Mouse (Mus musculus): ENCODE measurements around the gene Sept11. TPM values are rescaled to one million over a fixed set of nuclear protein-coding genes. Genes with fewer than 3 reads are reported as not detected.

Sept11 gene
- 10 to 100 TPM; 67.7 to 77.8 TPM for total RNA-seq (2021)
- long read RNA-seq, experiment 1, full-length matches to known transcripts, result 13 of 39 reads
- long read RNA-seq, experiment 1, partial matches to known transcripts, result 6 of 39 reads
- long read RNA-seq, experiment 1, other reads (novel, unspliced or antisense), result 20 of 39 reads
- long read RNA-seq, experiment 2, full-length matches to known transcripts, result 23 of 33 reads
- long read RNA-seq, experiment 2, partial matches to known transcripts, result 0 of 33 reads
- long read RNA-seq, experiment 2, other reads (novel, unspliced or antisense), result 10 of 33 reads

DNA sequence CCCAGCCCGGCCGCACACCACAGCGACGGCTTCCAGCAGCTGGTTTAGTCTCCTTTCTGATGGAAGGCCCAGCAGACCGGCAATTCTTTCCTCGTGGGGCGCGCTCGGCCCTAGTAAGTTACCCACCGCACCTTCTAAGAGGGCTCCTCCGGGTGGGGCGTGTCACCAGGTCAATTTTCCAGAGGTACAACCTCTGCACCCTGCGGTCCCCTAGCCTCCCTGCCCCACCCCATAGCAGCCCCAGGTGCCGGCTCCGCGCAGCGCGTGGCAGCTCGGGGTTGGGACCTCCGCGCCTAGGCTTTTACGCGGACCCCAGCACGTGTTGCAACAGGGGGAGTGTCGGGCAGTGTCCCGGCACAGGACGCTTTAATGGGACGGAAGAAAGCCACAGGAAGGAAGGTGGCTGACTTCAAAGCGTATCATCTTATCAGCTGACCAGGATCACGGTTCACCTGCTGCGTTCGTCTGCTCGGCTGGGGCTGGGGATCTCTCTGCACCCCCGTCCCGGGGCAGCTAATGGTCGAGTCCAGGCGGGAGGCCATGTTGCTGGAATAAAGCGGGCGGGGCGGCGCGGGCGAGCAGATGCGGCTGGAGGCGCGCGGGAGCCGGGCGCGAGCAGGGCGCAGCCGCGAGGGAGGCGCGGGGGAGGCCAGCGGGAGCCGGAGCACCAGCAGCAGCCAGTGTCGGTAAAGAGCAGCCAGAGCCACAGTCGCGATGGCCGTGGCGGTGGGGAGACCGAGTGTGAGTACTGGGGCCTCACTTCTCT lies at the start of gene Sept11:
TSS of gene Sept11 (plus strand) at position 581 of the 766 bp plus-strand sequence.
- DNase-seq, result peak; percentile 95

DNA sequence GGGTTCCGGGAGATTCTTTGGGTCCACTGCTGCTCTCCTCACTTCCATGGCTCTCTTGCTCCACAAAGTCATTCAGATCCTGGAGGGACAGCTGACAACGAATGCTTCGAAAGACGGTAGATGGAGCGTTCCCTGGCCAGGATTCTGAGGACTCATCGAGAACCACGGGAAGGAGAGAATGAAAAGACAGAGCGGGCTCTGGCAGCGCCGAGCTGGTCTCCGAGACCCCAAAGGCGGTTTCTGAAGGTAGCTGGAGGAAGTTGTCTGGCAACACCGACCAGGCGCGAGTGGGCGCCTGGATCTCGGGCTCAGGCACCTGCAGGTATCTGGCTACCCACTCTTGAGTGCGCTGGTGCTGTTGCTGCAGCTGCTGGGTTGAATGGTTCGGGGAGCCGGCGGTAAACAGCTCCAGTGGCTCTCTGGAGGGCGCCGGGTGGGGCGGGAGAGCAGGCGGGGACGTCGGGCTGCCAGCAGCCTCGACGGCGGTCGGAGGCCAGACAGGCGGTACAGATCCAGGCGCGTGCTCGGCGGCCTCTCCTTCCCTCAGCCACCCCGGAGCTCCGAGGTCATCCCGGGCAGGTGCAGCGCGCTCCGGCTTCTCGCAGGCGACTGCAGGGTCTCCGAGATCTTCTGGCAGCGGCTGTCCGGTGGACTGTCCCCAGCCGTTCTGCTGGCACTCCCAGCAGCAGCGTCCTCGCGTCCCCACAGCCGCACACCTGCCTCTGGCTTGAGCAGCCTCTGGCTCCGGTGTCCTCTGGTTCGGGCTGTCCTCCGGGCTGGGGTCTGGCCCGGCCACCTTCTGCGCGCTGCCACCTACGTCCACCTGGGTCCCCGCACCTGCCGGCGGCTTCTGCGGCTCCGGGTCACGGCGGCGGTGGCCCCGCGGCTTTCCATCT lies 49.3 kb upstream of the Sept11 start:
- no peak for DNase-seq

DNA sequence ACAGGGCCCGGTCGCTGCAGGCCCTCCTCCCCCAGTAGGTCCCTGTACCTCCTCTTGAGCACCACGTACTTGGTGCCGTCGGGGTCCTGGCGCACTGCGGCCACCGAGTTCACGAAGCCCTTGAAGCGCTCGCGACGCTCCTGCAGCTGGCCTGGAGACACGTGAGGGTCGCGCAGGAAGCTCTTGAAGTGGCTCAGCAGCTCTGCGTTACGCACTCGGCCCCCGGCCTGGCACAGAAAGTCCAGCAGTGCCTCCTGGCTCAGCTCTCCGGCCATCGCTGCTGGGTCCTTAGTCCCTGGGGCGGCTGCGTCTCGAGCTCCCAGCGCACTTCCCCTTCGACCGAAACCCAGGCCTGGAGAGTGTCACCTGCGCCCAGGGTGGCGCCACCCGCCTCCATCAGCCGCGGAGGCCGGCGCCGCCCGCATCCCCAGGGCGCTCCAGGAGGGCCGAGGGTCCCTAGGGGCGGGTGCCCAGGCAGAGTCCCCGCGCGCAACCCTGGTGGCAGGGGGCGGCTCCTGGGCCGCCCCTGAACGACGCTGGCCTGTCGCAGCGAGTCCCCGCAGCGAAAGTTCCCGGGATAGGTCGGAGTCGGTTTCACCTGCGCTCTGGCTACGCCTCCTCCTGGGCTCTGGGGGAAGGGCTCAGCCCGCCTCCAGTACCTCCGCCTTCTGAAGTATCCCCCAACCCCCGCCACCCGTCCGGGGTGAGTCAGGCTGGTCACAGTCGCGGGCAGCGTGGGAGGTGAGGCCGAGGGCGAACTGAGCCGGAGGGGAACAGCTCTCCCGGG lies 48.5 kb upstream of the Sept11 start, which contains the start of gene Sowahb:
TSS of gene Sowahb (minus strand) at position 439 of the 787 bp plus-strand sequence.
- DNase-seq, result peak; percentile 58

DNA sequence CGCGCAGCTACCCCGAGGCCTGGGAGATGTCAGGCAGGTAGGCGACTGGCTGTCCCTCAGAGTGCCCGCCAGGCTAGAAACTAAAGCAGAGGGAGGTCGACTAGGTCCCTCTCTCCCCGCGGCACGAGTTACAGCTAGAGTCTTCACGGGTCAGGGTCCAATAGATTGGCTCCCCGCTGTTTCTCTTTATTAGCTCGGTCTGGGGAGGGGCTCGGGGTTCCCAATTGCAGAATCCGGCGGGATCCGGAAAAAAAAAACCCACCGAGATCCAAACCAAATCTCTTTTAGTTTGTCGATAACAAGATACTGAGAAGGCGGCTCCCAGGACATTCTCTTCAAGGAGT lies 47.9 kb upstream of the Sept11 start:
- no peak for DNase-seq

DNA sequence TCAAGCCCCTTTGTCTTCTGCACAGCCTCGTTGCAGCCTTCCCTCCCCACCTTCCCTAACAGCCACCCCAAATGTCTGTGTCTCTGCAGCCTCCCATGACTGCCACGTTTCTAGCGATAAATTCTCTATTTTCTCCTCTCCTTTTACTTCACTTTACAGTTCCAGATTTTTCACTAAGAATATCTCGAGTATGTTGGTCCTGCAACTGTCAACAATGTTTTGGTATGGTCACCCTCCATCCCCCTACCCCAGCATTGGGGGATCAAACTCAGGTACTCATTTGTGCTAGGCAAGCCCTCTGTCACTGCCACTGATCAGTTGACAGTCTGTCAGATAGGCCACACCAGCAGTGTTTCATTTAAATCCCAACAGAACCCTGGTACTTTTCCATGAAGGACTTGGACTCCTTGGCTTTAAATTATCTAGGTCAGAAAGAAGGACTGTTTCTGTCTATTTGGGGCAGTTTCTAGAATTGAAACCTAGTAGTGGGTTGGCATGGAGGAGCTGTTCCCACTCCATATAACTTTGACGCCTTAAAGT lies 46.9 kb upstream of the Sept11 start:
- no peak for DNase-seq

DNA sequence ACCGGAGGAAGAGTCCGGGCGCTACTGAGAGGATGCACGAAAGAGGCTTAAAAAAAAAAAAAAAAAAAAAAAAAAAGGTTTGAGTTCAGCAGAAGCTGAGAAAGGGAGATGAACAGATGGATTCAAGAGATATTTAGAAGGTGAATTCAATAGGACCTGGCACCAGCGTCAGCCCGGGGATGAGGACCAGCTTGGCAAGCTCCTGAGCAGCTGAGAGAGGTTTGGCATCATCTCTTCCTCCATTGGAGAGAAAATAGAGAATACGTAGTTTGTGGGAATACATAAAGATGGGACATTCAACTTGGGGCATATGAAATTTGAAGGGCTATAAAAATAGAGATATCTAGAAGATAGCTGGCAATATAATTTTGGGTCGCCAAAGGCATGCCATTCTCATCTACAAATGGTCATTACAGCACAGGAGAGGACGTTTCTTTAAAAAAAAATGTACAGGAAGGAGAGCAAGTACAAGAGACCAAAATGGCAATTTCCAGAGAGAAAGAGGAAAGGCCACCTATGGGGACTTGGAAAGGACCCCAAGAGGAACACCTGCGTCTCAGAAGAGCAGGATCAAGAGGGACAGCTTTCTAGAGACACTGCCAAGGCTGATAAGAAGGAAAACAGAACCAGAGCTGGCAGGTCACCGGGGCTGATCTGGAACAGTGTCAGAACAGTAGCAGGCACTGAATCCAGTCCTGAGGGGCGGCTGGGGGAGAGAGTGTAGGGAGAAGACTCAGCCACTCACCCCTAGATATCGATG lies 44.6 kb upstream of the Sept11 start:
- DNase-seq, result no peak

DNA sequence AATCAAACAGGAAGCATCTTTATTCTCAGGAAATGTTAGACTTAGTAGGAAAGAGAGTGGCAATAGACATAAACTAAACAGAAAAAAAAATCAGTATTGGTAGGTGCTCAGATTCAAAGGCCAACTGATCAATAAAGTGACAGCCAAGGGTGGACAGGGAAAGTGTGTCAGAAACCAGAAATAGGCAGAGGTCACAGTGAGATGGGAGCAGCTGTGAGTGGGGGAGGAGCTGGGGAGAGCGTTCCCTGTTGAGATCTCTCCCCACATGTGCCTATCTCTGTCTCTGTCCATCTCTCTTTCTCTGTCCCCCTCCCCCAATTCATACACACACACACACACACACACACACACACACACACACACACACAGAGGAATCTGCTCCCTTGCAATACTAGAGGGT lies 43.3 kb upstream of the Sept11 start:
- DNase-seq, result no peak

DNA sequence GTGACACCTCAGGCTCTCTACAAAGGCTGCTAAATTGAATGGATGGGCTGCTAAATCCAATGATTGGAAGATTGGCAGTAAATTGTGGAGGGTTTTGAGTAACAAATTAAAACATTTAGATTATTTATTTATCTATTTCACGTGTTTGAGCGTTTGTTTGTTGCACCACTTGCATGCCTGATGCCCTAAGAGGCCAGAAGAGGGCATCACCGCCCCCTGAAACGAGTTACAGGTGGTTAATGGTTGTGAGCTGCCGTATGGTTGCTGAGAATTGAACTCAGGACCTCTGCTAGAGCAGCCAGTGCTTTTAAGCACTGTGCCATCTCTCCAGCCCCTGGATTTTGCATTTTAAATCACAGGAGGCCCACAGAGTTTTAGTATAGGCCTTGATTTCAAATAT lies 42.2 kb upstream of the Sept11 start:
- no peak for DNase-seq

DNA sequence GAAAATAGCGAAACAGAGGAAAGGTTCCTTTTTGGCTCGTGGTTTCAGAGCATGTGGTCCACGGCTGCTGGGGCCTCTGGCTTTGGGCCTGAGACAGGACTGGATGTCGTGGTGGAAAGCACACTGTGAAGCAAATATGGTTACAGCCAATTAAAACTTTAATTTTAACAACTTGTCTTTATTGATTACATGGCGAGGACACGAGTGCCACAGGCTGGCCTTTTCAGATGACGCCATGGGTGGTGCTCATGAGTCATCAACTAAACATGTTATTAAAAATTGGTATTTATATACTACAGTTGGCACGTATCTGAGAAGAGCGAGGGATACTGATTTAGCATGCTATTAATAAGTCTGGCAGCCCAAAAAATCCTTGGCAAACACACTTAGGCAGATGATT lies 41.3 kb upstream of the Sept11 start:
- no peak for DNase-seq

DNA sequence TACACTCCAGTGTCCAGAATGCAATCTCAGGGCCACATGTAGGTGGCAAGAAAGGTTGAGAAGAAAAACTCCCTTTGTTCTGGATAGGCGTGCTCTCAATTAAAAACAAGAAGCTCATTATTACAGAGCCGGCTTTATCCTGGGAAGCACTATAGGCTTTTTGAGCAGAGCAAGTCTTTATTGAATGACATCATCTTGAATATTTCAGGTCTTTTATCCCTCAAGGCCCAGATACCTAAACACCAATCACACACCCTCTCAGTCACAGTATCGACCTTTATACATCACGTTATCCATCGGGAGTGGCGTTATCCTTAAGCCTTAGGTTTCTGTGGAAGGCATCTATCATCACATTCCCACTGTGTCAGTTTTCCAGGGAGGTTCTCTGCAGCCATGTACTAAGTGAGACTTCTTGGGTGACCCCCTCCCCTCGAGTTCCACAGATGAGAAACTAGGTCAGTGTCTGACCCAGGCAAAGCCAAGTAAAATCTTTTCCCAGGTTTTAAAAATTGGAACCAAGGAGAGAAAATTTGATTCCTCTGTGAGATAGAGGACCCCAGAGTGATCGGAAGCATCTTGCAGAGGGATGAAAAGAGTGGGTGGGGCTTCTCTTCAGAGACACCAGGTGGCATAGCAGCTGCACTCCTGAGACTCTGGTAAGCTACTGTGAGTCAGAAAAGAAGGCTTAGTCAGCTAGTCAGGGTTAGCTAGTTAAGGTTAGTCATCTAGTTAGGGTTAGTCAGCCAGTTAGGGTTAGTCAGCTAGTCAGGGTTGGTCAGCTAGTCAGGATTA lies 39.4 kb upstream of the Sept11 start:
- no peak for DNase-seq

DNA sequence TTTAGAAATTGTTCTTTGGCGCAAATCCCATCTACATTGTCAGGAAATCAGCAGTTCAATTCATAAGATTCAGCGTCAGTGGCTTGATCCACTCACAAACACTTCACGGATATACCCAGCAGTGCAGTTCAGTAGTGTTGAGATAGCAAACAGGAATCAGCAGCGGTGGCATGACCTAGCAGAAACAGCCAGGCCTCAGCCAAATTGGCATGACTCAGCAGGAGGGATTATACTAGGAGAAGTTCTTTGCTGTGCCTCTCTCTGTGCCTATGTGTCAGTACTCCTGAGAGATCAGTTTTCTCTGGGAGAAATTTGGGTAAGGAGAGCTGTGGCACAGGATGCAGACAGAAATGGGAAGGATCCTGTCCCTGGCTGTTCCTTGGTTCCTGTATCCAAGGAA lies 32.4 kb upstream of the Sept11 start:
- no peak for DNase-seq

DNA sequence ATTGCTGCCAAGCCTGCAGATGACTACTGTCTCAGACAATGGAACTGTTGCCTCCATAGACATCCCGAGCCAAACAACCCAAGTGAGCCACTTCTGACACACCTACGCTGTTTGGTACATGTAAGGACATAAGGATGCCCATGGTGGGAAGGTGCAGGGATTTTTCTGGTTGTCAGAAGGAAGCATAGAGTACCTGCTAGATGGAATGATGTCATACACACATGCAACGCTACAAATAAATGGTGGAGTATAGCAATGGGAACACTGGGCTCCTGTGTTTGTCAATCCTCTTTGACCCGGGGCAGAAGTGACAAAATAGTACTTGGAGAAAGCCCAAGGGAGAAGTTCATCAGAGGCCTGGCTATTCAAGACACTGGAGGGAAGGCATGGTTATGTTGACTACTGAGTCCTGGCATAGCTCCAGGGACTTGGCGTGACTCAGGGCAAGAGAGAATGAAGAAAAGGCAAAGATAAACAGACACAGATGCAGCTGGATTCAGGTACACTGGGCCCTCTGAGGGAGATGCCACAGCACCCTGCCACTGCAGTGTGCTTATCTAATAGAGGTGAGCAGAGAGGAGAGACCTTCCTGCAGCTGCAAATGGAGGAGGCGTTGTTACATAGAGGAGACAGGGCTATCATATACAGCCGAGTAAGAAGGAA lies 15.4 kb upstream of the Sept11 start:
- DNase-seq, result no peak

DNA sequence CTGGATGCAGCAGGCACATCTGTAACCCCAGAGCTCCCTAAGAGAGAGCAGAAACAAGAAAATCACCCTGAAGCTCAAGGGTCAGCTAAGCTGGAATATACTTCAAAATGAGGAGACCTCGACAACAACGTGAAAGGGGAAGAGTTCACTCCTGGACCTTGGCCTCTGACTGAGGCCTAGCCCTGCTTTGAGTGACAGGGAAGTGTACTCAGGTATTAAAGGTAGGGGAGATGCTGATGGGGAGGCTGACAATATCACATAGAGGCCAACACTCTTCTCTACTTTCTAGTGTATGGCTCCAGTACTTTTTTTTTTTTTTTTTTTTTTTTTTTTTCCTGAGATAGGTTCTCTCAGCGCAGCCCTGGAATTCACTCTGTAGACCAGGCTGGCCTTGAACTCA lies 13.6 kb upstream of the Sept11 start:
- no peak for DNase-seq

DNA sequence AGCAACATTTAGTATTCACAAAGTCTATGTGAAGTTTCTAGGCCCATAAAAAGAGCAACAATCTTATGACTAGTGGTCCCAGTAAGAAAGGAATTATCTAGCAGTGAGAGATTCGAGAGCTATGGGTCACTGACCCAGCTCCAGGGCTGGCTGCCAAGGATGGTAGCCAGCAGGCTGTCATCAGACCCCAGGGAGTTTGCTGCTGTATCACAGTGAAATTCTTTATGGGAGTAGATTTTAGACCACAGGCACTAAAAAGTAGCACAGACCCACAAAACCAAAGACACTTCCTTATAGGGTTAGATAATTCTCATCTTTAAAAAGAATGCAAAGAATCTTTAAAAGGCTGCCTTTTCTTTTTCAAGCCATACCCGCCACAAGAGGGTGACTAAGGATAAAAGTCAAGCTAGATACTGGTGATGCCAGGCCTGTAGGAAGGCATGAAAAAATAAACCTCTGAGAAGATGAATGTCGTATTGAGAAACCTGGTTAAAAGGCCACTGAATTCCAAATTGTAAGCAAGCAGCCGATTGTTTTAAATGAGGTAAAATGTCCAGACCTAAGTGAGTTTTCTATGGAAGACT lies 8.1 kb upstream of the Sept11 start:
- DNase-seq, result peak; percentile 52

DNA sequence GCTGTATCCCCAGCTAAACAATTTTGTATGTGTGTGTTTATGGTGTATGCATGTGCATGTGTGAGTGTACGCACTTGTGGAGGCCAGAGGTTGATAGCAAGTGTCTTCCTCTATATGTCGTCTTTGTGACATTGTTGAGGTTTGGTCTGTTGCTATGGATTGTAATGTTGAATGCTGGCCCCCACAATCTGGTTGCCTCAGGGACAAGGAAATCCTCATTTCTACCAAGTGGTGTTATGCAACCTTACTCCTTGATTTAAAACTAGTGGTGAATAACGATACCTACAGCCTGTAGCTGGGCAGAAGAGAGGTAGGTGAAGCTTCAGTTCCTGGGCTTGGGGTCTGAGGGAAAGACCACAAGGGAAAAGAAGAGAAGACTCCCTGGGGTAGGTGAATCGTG lies 7.3 kb upstream of the Sept11 start:
- DNase-seq, result no peak

DNA sequence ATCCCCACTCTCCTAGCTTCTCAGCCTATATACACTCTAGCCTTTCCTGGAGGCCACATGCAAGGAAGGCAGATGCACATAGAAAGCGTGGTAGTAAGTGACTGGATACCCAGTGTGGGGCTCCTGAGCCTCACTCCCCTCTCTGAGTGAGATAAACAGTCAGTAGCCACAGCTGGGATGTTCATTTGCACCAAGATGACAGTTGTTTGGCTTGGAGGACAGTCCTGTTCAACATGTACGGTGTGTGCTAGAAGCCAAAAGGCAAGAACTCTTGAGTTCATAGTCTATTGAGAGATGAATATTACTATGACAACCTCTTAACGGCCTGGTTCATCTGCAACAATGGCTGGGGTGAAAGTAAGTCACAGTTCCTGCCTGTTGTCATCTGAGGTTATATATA lies 2.0 kb upstream of the Sept11 start:
- no peak for DNase-seq

DNA sequence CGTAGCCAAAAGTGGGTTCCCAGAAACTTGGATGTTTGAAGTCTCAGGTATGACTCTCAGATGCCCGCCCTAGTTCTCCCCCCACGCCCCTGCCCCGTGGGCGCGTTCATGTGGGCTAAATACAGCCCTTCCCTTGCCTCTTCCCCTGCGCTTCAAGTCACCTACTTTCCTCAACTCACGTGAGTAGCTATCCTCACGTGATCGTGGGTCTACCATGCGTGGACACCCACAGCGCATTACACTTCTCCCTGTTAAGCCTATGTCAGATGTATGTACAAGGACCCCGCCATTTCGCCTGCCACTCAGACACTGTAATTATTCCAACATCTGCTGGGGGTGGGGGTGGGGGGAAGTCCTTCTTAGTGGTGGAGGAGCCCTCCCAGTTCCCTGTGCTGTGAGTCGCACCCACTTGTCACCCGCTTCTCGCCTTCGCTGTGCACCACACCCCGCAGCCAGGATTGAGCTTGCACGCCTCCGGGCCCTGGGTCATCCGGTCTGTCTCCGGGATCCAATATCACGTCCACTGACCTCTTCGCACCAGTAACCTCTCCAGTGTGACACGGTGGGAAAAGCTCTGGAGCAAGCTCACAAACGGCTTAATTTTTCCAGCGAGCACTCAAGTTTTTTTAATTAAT lies 973 bp upstream of the Sept11 start:
- DNase-seq, result peak; percentile 40

DNA sequence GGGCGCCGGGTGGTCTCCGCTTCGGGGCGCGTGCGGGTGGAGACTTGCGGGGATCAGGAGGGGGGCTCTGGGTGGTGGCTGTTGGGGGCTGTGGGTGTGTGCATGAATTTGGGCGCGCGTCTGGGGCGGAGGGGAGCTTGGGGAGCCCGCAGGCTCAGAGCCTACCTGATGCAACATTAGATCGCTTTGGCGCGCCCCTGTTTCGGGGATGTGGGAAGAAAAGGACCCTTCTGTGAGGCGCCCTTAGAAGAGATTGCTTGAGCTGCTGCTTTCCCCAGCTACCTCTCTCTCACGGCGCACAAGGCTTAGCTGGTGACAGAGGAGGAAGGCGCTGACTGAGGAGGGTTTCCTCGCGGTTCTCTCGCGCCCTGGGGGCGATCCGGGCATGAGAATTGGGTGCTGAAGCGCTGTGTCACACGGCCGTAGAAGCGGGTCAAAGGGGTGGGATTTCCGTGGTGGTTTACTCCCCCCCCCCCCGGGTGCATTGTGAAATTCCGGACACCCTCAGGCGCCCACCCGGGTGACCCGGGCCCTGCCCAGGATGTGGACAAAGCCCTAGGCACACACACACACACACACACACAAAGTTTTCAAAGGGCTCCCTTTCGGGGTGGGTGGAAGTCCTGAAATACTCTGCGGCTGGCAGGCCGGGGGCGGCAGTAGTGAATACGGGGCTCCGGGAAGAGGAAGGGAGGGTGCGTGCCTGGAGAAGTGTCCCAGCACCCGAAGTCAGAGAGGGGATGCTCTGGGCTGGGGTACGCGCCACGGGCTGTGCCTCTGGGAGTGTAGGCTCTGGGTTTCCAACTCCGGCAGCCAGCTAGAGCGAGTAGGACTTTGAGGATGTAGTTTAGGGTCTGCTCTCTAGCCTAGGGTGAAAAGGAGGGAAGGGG lies 646 bp downstream of the Sept11 start:
- peak; percentile 52 for DNase-seq

Data from adrenal gland, postnatal 10 days (tissue).